Mouse (Mus musculus) Muller cell, postnatal 12 days (primary cell): ENCODE measurements around the gene Kcnj4.

Experiments used
- DNase-seq: peaks from one replicate; pipeline ENCODE4 v3.0.0-alpha.2; 2015; ENCODE audit errors: inconsistent ontology term

The Kcnj4 gene

GRCm38 (mm10) chr15:79455106-79455810 lies 49.8 kb downstream of the Kcnj4 start, which contains the start of gene Csnk1e:
Gene Csnk1e (minus strand): TSS chr15:79455566.
- peak; percentile 92 for DNase-seq

DNA sequence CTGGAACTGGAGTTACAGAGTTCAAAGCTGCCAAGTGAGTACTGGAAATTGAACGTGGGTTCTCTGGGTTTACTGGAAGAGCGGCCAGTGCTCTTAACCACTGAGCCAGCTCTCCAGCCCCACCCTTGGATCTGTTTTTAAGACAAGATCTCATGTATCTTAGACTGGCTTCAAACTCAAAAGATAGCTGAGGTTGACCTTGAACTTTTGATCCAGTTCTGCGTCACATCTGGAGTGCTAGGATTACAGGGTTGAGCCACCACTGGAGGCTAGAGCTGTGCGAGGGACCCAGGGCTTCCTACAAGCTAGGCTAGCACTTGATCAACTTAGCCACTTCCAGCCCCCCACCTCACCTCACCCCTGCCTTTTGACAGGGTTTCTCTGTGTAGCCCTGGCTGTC lies 51.2 kb downstream of the Kcnj4 start:
- DNase-seq, result no peak

DNA sequence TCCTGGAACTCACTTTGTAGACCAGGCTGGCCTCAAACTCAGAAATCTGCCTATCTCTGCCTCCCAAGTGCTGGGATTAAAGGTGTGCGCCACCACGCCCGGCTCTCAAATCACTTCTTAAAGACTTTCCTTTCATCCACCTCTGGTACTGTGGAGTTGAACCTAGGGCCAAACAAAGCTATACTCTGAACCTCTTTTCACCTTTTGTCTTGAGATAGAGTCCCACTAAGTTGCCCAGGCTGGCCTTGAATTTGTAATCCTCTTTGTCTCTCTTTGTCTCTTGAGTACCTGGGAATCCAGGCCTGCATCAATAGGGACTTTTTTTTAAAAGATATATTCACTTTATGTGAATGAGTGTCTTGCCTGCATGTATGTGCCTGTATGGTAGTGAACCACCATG lies 57.0 kb downstream of the Kcnj4 start:
- no peak for DNase-seq

DNA sequence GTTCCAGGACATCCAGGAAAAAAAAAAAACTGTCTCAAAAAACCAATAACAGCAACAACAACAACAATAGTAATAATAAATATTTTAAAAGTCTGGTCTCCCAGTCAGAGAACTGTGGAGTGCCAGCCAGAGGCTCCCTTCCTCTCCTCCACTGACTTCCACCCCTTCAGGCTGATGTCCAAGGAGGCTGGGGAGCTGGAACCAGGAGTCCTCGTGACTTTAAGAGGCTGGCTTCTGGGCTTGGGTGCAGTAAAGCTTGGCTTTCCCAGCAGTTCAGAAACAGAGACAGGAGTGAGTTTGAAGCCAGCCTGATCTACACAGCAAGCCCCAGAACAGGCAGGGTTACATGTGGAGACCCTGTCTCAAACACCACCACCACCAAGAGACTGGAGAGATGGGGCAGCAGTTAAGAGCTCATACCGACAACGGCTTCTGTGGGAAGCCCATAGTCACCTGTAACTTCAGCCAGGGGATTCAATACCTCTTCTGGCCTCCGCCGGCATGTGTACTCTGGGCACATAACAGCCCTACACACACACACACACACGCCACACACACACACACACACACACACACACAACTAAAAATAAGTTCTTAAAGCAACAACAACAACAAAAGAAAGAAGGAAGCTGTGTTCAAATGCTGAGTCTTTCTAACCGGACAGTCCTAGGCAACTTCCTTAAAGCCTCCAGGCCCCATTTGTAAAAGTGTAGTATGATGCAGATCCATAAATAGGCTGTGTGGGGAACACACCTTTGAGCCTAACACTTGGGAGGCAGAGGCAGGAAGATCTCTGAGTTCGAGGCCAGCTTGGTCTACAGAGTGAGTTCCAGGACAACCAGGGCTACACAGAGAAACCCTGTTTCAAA lies 59.0 kb downstream of the Kcnj4 start:
- no peak for DNase-seq

- no peak for DNase-seq
Measured at GRCm38 (mm10) chr15:79443856-79444410, 61.1 kb downstream of the Kcnj4 start.

DNA sequence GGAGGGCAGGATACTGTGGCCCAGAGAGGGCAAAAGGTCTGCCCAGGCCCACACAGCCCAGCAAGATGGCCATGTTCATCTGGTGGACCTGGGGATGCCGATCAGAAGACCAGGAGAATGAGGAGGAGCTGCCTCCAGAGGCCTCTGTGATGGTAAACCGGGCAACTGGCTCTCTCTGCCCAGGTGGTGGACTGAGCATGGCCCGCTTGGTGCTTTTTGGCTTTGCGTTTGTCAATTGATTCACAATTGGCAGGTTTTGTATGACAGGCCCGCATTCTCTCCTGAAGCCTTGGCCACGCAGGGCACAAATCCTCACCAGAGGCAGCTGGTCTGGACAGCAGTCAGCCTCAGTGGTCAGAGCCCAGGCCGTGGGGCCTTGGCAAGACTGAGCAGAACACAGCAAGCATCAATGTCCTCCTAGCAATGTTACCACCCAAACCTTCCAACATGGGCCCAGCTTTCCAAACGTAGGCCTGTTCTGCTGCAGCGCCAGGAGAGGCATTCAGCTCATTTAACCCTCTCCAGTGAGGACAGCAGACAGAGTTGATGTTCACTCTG lies 62.0 kb downstream of the Kcnj4 start:
- DNase-seq, result no peak

DNA sequence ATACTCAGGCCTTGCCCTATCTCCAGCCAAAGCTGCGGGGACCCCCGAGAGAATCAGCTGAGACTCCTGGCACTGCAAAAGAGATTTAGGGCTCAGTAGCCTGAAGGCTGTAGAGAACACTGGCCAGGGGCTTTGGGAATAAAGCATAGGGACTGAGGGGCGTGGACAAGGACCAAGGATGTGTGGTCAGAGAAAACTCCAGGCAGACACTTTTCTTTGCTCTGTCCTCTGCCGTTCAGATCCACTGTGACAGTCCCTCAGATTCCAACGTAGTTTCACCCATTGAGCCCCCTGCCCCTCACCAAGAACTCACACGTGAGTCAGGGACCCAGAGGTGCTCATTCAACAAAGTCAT lies 62.8 kb downstream of the Kcnj4 start:
- DNase-seq, result no peak

DNA sequence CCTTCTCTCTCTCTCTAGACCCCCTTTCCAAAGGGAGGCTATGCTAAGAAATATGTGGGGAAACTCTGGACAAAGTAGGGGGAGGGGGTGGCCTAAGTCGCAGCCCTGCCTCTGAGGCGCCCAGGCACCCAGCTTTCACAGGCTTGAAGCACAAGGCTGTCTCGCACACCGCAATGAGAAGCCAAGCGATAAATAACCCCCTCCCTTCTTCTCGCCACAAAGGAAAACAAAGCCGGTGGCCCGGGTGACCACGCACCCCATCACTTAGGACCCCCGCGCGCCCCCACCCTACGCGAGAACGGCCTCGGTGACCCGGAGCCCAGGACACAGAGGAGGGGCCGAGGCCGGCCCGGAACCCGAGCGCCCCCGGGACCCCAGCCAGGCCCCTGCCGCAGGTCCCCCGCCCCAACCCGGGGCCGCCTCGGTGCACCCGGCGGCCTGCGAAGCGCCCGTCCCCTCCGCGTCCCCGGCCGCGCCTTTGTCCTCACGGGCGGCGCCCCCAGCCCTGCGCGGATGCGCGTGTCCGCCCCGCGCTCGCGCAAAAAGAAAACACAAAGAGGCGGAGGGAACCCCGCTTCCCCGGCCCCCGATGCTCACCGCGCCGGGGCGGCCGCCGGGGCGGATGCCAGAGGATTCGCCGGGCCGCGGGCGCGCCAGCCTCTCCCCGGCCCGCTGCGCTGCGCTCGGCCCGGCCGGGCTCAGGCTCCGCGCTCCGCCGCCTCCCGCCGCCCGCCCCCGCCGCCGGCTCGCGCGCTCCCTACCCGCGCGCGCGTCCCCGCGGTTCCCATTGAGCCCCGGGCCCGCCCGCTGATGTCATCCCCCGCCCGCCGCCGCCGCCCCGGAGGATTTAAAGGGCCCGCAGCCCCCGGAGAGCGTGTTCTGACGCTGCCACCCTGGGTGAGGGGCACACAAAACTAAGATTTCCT lies 63.4 kb downstream of the Kcnj4 start:
- peak; percentile 86 for DNase-seq

DNA sequence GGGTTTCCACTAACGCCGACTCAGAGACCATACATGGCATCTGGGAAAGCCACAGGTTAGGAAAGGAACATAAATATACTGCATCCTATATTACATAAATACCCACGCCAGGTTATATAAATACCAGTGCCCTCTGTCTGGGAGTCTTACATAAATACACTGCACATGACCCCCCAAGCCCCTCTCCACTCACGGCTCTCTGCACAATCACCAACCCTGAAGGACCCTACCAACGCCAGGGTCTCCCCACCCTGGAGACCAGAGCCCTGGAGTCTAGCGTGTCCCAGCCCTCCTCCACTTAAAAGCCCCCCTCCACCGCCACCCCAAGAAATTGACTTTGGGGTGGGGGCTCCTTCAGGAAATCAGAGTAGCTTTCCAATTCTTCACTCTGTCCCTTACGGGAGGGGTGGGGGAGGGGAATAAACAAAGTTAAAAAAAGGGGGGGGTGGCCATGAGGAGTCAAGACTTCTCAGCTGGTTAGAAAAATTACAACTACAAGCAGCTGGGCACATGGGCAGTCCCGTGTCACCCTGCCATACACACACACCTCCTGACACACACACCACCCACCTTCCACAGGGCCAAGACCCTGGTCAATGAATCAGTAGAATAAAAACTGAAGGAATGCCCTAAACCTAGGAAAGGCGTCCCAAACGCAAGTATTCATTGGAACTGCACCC lies 64.2 kb downstream of the Kcnj4 start:
- no peak for DNase-seq

DNA sequence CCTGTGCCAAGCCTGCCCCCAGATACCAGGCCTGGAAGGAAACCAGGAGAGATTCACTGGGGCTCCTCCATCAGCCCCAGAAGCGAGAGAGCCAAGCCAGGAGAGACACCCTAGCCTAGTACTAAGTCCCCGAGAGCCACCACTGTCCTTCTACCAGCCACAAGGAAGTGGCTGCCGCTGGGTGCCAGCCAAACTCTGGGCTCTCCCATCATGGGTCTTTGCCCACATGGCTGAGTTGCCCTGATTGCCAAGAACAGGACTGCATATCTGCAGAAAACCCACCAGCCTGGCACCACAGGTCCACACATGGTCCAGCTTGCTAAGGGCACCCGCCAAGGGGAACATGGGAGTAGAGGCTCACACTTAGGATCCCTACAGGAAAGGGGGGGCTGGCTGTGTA lies 64.8 kb downstream of the Kcnj4 start:
- peak; percentile 59 for DNase-seq

- no peak for DNase-seq
Measured at GRCm38 (mm10) chr15:79439386-79439785, 65.7 kb downstream of the Kcnj4 start.

DNA sequence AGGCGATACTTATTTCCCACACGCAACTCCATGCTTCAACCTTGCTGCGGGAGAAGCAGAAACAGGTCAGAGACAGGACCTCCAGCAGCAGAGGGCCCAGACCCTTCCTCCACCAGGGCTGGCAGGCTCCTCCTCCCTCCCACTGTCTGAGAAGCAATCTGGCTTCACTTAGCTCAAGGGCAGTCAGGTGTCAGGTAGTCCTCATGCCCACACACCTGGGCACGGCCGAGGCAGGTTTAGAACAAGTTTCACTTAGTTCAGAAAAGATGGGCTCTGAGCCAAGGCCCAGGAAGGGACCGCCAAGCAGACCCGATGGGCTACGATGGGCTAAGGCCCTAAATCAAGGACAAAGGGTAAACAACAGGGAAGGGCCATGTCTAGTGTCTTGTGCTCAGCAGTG lies 66.2 kb downstream of the Kcnj4 start:
- no peak for DNase-seq

DNA sequence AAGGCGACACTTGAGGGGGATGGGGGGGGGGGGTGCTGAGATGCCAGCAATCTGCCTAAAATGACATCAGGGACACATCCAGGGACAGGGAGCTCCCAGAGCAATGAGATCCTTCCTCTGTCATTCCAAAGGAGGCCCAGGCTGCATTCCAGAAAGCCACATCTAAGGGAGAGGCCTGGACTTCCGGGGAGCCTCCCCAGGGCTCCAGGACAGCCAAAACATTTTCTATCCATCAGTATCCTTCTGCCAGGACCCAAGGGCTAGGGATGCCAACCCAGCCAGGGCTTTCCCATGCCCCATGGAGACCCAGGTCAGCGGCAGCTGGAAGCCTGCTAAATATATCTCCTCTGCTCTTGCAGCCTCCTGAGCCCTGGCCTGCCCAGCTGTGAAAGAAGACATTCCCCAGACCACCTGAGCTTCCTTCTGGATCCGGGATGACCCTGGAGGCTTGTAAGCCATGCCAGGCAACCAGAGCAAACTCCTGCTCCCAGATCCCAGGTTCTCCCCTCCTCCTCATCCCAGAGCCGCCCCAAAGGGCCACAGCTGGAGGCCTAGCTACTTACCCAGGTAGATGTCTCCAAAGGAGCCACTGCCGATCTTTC lies 66.7 kb downstream of the Kcnj4 start:
- peak; percentile 65 for DNase-seq

DNA sequence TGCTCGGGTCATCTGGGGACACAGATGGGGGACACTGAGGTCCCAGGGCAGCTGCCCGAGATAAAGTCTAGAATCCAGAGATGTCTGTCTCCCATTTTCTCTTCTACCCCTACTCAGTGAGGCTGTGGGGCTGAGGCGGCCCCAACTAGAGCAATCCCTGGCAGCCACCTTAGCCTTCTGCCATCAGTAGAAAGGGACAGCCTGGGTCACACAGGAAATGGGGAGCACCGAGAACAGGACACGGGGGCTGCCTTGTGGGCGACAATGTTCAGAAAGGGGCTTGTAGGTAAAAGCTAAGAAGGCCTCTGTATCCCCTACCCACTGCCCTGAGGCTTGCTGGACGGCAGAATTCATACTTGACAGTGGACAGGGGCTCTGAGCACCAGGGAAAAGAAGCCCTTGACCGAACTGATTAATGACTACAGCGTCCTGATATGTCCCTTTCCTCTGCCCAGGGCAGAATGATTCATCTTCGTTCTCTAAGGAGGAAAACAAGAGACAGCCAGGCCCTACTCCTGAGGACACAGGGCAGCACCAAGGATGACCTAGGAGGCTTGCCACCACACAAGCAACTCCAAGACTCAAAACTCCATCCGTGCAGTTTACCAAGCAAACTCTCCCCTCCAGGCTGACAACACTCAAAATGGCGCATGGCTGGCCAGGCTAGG lies 67.4 kb downstream of the Kcnj4 start:
- DNase-seq, result peak; percentile 34

DNA sequence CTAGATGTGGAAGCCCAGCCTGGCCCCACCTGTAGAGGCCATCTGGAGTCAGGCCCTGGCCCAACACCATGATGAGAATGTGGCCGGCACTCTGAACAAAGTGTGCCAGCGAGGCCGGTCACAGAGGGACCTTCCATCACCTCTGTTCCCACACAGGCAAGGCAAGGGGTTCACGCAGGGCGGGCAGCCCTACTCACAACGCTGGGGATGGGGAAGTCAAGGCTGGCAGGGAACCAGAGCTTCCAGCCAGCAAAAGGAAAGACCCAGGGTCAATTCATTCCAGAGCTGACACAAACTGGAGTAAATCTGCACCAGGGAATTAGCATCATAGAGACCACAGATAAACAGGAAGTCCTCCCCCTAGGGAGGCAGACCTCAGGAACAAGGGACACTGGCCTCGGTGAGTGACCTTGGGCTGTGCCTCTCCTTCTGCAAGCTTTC lies 68.5 kb downstream of the Kcnj4 start:
- DNase-seq, result peak; percentile 33

- DNase-seq, result peak; percentile 76
Measured at GRCm38 (mm10) chr15:79435191-79435671, 69.8 kb downstream of the Kcnj4 start.
